Mouse (Mus musculus) retina, postnatal 7 days (tissue): ENCODE data around the gene Gm36028.

ENCODE experiments used
- DNase-seq: peaks from one replicate; pipeline ENCODE4 v3.0.0-alpha.2; 2012; ENCODE audit warnings: low read depth, low spot score

Gene Gm36028

DNA sequence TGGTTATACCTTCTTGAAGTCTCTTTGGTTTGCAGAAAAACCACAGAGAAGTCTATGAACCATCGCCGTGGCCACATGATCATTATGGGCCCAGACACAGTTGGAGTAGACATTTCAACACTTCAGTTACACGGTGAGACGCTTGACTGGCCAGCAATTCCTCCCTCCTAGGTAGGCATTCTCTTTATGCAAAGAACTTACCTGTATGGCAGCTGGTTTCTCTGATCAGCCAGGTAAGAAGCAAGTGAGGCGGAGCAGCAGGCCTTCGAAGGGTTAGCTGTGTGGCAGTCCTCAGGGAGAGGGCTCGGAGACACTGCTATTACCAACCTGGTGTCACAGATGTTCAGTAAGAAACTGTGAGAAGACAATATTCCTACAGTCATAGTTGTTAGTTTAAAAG is 733 bp downstream of the Gm36028 start:
- DNase-seq = no peak

GRCm38 (mm10) chr16:37857495-37857894 is 3.5 kb downstream of the Gm36028 start:
- no peak for DNase-seq

- no peak for DNase-seq
These were observed 4.6 kb downstream of the Gm36028 start for GRCm38 (mm10) chr16:37856327-37856726.

DNA sequence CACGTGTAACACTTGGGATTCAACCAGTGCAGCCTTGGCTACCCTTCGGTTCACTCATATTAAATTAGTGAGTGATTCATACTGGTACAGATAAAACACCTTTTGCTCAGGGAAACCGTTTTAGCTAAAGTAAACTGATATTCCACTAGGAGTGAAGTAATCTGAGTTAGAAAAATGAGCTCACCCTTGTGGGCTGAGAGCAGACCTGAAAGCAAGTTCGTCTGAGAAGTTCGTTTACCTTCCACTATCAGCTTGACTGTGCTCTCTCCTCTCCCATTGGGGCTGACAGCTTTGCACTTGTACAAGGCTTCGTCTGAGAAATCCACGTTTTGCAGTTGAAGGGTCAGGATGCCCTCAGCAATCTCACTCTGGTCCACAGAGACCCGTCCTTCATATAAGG is 5.4 kb downstream of the Gm36028 start:
- DNase-seq = no peak

GRCm38 (mm10) chr16:37854593-37854992 is 6.4 kb downstream of the Gm36028 start:
- no peak for DNase-seq

DNA sequence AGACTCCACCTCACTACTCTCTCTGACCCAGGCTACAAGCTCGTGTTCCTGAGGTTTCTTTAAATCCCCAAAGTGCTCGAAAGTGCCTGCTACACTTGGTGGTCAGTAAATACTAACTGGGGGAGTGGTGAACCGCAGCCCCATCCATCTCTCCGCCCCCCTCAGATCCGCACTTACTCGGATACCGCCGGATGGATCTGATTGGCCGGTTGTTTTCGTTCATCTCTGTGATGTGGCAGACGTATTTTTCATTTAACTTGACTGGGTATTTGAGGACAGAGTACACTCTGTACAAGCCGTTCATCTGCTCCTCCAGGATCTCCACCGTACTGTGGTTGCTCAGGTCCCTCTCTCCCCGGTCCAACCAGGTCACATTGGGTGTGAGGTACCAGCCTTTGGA is 6.9 kb downstream of the Gm36028 start:
- DNase-seq = no peak

DNA sequence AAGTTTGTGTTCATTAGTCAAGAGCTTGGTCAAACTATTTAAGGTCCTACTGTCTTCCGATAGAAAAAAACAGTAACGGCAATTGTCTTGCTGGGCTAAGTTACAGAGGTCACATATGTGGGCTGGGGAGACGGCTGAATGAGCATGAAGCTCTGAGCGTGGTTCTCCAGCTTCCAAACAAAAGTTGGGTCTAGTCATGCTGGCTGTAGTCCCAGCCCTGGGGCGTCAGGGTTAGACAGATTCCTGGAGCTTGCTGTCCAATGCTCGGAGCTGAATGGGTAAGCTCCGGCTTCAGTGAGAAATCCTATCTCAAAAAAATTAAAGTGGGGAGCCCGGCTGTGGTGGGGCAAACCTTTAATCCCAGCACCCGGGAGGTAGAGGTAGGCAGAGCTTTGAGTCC is 7.7 kb downstream of the Gm36028 start:
- DNase-seq = no peak

GRCm38 (mm10) chr16:37851366-37851765 is 9.6 kb downstream of the Gm36028 start:
- DNase-seq = no peak

DNA sequence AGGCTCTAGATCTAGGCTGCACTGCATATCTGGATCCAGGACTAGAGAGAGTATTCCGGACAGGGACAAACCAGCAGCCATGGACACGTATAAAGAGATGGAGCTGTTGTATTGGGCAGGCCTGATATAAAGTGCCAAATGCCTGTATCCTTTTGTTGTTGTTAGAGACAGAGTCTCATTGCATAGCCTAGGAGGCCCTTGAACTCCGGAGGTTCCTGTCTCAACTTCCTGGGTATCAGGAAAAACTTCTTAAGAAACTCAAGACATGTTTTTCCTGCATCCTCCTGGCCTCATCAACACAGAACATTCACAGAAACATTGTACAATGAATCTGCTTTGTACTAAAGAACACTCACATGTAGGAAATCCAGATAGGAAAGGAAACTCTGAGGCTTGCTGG is 13.9 kb downstream of the Gm36028 start:
- DNase-seq = no peak

GRCm38 (mm10) chr16:37845202-37845925 is 15.6 kb downstream of the Gm36028 start:
- DNase-seq = no peak

- DNase-seq = no peak
These were observed 17.2 kb downstream of the Gm36028 start for GRCm38 (mm10) chr16:37843740-37844139.

DNA sequence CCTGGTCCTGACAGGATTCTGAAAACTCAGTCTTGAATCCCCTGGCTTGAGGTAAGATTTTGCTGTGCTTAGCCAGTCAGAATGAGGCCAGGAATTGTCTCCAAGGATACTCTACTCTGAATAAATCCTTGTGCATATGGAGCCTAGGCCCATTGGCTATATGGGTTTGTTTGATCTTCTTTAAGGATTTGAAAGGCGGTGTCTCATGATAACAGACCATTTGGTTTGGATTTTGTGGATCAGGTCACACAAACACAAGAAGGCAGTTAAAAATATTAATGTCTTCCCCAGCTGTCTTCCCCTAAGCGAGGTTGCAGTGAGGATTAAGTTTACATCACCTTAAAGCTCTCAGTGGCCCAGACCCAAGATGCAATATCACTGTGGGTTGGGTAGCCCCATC is 18.5 kb downstream of the Gm36028 start:
- no peak for DNase-seq

- no peak for DNase-seq
These were observed 23.4 kb downstream of the Gm36028 start for GRCm38 (mm10) chr16:37837571-37837970.

GRCm38 (mm10) chr16:37831041-37831440 is 29.9 kb downstream of the Gm36028 start:
- DNase-seq = no peak

GRCm38 (mm10) chr16:37826286-37826685 is 34.7 kb downstream of the Gm36028 start:
- DNase-seq = no peak

DNA sequence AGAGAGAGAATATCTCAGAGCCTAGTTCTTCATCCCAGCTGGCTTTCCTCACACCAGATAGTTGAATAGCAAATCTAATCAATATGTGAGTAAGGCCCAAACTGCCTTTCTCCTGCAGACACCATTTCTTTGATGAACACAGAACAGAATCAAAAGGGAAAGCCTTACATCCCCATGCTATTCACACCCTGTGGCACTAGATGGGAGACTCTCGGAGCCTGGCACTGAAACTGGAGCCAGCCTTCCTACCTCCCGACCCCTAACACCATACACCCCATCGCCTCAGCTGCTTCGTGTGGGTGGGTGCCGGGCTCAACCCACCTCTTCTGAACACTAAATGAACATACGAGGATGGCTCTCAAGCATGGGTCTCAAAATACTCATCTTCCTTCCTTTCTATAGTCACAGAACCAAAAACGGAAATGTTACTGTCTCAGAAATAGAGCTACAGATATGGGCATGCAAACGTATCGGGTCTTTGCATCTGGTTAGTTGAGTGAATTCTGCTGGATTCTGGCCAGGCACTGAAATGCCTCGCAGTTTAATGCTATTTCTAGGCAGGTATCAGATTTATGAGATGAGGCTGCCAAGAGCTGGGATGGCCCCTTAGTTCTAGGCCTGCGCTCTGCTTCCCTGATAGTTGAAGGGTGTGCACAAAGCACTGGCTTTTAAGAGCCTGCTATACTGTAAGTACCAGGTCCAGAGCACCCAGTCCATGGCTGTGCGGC is 36.0 kb downstream of the Gm36028 start:
- DNase-seq = no peak

GRCm38 (mm10) chr16:37823949-37824348 is 37.0 kb downstream of the Gm36028 start:
- DNase-seq = no peak

- DNase-seq = no peak
These were observed 43.0 kb downstream of the Gm36028 start for GRCm38 (mm10) chr16:37817986-37818385.

- peak; percentile 54 for DNase-seq
These were observed 46.5 kb downstream of the Gm36028 start for GRCm38 (mm10) chr16:37814383-37814971.

- DNase-seq = no peak
These were observed 47.1 kb downstream of the Gm36028 start for GRCm38 (mm10) chr16:37813691-37814382.

- peak; percentile 36 for DNase-seq
These were observed 48.5 kb downstream of the Gm36028 start for GRCm38 (mm10) chr16:37812474-37812886.

DNA sequence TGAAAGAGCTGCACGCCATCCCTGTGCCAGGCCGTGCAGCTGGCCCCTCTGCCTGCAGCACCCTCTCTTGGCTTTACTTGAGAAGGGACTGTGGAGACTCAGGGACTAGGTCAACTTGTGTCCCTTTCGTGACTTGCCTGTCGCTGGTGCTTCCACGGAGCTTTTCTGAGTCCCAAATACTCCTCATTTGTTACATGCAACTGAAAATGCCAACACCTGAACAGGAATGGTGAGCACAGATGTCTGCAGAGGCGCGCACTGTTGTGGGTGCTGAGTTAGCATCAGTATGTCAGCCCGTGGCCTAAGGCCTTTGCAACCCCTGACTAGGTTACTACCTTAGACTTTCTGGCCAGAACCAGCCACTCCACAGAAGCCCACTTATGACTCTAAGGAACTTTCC is 49.1 kb downstream of the Gm36028 start:
- no peak for DNase-seq
